In genomic region chr1:59926021-59926672, GRCm38 (mm10) we compare ENCODE assay signal across 17 mouse cellular contexts. TPM values are rescaled to one million over a fixed set of nuclear protein-coding genes. Genes with fewer than 3 reads are reported as not detected.
A peak's percentile ranks its signal among the peaks of the same experiment; 100 is the strongest.
DNase-seq lines count a peak whose midpoint lies in the region; ATAC-seq and TF ChIP-seq lines count a peak whose summit lies in the region.
"Had no signal": no experiment of that assay in that cellular context is flagged by ENCODE, and none has a peak within 500 bp of the region (broad histone marks: within the 10 kb centered on the region; RNA-seq: fewer than 3 reads in every experiment).

No protein-coding gene starts in this region.

- no peaks in the 10 kb centered on the region for H3K36me3 ChIP-seq in forebrain, embryonic 15.5 days
- no peaks in the 10 kb centered on the region for H3K36me3 ChIP-seq in forebrain, embryonic 12.5 days (replicated peaks)
- no peaks in the 10 kb centered on the region for H3K36me3 ChIP-seq in intestine, postnatal 0 days (ENCODE audit: control insufficient read depth, insufficient read depth)
- no peaks in the 10 kb centered on the region for H3K36me3 ChIP-seq in intestine, embryonic 15.5 days
- no peaks in the 10 kb centered on the region for H3K36me3 ChIP-seq in midbrain, embryonic 16.5 days (ENCODE audit: control insufficient read depth, insufficient read depth, low read length)
- no peaks in the 10 kb centered on the region for H3K36me3 ChIP-seq in midbrain, postnatal 0 days (ENCODE audit: insufficient read depth, low read length)
- H3K36me3 ChIP-seq in stomach, postnatal 0 days (ENCODE audit: control insufficient read depth, insufficient read depth, low read length): no peaks in the 10 kb centered on the region
- H3K36me3 ChIP-seq: limb, embryonic 13.5 days; neural tube, embryonic 12.5 days had no signal

- WGBS in forebrain, embryonic 15.5 days: 92% methylated on average over 3 of the region's 3 CpGs
- 87% methylated on average over 3 of the region's 3 CpGs for WGBS in forebrain, embryonic 12.5 days
- 90% methylated on average over 3 of the region's 3 CpGs for WGBS in intestine, postnatal 0 days
- WGBS in intestine, embryonic 15.5 days: 80% methylated on average over 3 of the region's 3 CpGs
- 92% methylated on average over 3 of the region's 3 CpGs for WGBS in midbrain, embryonic 16.5 days
- 98% methylated on average over 3 of the region's 3 CpGs for WGBS in midbrain, postnatal 0 days
- 92% methylated on average over 3 of the region's 3 CpGs for WGBS in stomach, postnatal 0 days

- no peak overlapping the region for H3K4me2 ChIP-seq in forebrain, embryonic 15.5 days (replicated peaks)
- H3K4me2 ChIP-seq in forebrain, embryonic 12.5 days: no peak overlapping the region
- H3K4me2 ChIP-seq in intestine, postnatal 0 days (replicated peaks; ENCODE audit: low read depth): no peak overlapping the region
- no peak overlapping the region for H3K4me2 ChIP-seq in intestine, embryonic 15.5 days (replicated peaks)
- no peak overlapping the region for H3K4me2 ChIP-seq in midbrain, embryonic 16.5 days (ENCODE audit: low read length)
- H3K4me2 ChIP-seq in midbrain, postnatal 0 days (ENCODE audit: low read depth, low read length, poor library complexity, severe bottlenecking): no peak overlapping the region
- no peak overlapping the region for H3K4me2 ChIP-seq in stomach, postnatal 0 days (replicated peaks; ENCODE audit: low read depth)
- H3K4me2 ChIP-seq: limb, embryonic 13.5 days; midbrain, embryonic 11.5 days; neural tube, embryonic 12.5 days had no signal

- H3K27me3 ChIP-seq in forebrain, embryonic 15.5 days: no peaks in the 10 kb centered on the region
- H3K27me3 ChIP-seq in forebrain, embryonic 12.5 days: no peaks in the 10 kb centered on the region
- no peaks in the 10 kb centered on the region for H3K27me3 ChIP-seq in intestine, postnatal 0 days (replicated peaks; ENCODE audit: control insufficient read depth, insufficient read depth, low read length)
- H3K27me3 ChIP-seq in intestine, embryonic 15.5 days (replicated peaks): no peaks in the 10 kb centered on the region
- H3K27me3 ChIP-seq in midbrain, embryonic 16.5 days (ENCODE audit: control insufficient read depth, insufficient read depth, low read depth, low read length): no peaks in the 10 kb centered on the region
- H3K27me3 ChIP-seq in midbrain, postnatal 0 days (ENCODE audit: insufficient read depth, low read length): no peaks in the 10 kb centered on the region
- H3K27me3 ChIP-seq in stomach, postnatal 0 days (ENCODE audit: control insufficient read depth, insufficient read depth, low read length): no peaks in the 10 kb centered on the region
- H3K27me3 ChIP-seq: limb, embryonic 13.5 days; neural tube, embryonic 12.5 days had no signal

- ATAC-seq in forebrain, embryonic 15.5 days (replicated peaks): peak; percentile 46; the same call in 1 of the 2 replicates
- no peak for ATAC-seq in forebrain, embryonic 12.5 days (ENCODE audit: low FRiP score)
- no peak for ATAC-seq in intestine, postnatal 0 days
- no peak for ATAC-seq in intestine, embryonic 15.5 days
- peak; percentile 47 for ATAC-seq in midbrain, embryonic 16.5 days
- ATAC-seq in midbrain, postnatal 0 days (ENCODE audit: low FRiP score): no peak
- peak; percentile 59; the same call in 1 of the 2 replicates for ATAC-seq in stomach, postnatal 0 days (ENCODE audit: low FRiP score, low TSS enrichment)
- no peak for ATAC-seq in megakaryocyte-erythroid progenitor cell, adult 5-6 weeks (replicated peaks; ENCODE audit: low FRiP score, low TSS enrichment, poor library complexity, severe bottlenecking)
- ATAC-seq: activated CD4-positive, CD25-positive, alpha-beta regulatory T cell, adult 4 months; CD4-positive, CD25-positive, alpha-beta regulatory T cell, adult 4 months; intestine, embryonic 16.5 days had no signal

- TF ChIP-seq CTCF in intestine, postnatal 0 days (IDR thresholded peaks at IDR 0.05; ENCODE audit: low read depth): 0 out of 2 replicates have a peak, but pooled peaks have one; percentile 2
- no peak for TF ChIP-seq CTCF in midbrain, postnatal 0 days (IDR thresholded peaks at IDR 0.05)
- no peak for TF ChIP-seq CTCF in stomach, postnatal 0 days (IDR thresholded peaks at IDR 0.05; ENCODE audit: low read depth)

- H3K27ac ChIP-seq in forebrain, embryonic 15.5 days (replicated peaks): no peak overlapping the region
- H3K27ac ChIP-seq in forebrain, embryonic 12.5 days: no peak overlapping the region
- H3K27ac ChIP-seq in intestine, postnatal 0 days (ENCODE audit: low read depth, low read length): no peak overlapping the region
- H3K27ac ChIP-seq in intestine, embryonic 15.5 days: no peak overlapping the region
- no peak overlapping the region for H3K27ac ChIP-seq in midbrain, embryonic 16.5 days (ENCODE audit: low read length)
- no peak overlapping the region for H3K27ac ChIP-seq in midbrain, postnatal 0 days (ENCODE audit: low read depth, low read length)
- H3K27ac ChIP-seq in stomach, postnatal 0 days (replicated peaks): no peak overlapping the region
- H3K27ac ChIP-seq: limb, embryonic 13.5 days; neural tube, embryonic 12.5 days had no signal

- H3K9me3 ChIP-seq in forebrain, embryonic 15.5 days: no peaks in the 10 kb centered on the region
- H3K9me3 ChIP-seq in forebrain, embryonic 12.5 days: no peaks in the 10 kb centered on the region
- H3K9me3 ChIP-seq in intestine, postnatal 0 days (ENCODE audit: control insufficient read depth): no peaks in the 10 kb centered on the region
- H3K9me3 ChIP-seq in intestine, embryonic 15.5 days: no peaks in the 10 kb centered on the region
- no peaks in the 10 kb centered on the region for H3K9me3 ChIP-seq in midbrain, embryonic 16.5 days (replicated peaks; ENCODE audit: control insufficient read depth, low read length, poor library complexity, severe bottlenecking)
- no peaks in the 10 kb centered on the region for H3K9me3 ChIP-seq in midbrain, postnatal 0 days (ENCODE audit: low read length)
- H3K9me3 ChIP-seq in stomach, postnatal 0 days (ENCODE audit: control insufficient read depth, low read length): no peaks in the 10 kb centered on the region
- H3K9me3 ChIP-seq: limb, embryonic 13.5 days; neural tube, embryonic 12.5 days had no signal

- DNase-seq in midbrain, postnatal 0 days (ENCODE audit: low spot score): no peak
- DNase-seq in stomach, postnatal 0 days (ENCODE audit: low spot score): no peak
- DNase-seq: gastrocnemius, postnatal 25 days; lung, adult 2 months; thymus, postnatal 25 days had no signal

- H3K9ac ChIP-seq in forebrain, embryonic 15.5 days (replicated peaks): no peak overlapping the region
- H3K9ac ChIP-seq in forebrain, embryonic 12.5 days: no peak overlapping the region
- no peak overlapping the region for H3K9ac ChIP-seq in intestine, postnatal 0 days (ENCODE audit: low read depth, low read length)
- no peak overlapping the region for H3K9ac ChIP-seq in intestine, embryonic 15.5 days
- no peak overlapping the region for H3K9ac ChIP-seq in midbrain, embryonic 16.5 days (ENCODE audit: low read depth, low read length)
- H3K9ac ChIP-seq in midbrain, postnatal 0 days (replicated peaks; ENCODE audit: low read length, poor library complexity, severe bottlenecking): no peak overlapping the region
- no peak overlapping the region for H3K9ac ChIP-seq in stomach, postnatal 0 days (ENCODE audit: low read length)
- H3K9ac ChIP-seq: limb, embryonic 13.5 days; neural tube, embryonic 12.5 days had no signal

- no peak overlapping the region for H3K4me3 ChIP-seq in forebrain, embryonic 15.5 days
- no peak overlapping the region for H3K4me3 ChIP-seq in forebrain, embryonic 12.5 days (replicated peaks)
- no peak overlapping the region for H3K4me3 ChIP-seq in intestine, postnatal 0 days (ENCODE audit: low read depth, low read length)
- H3K4me3 ChIP-seq in intestine, embryonic 15.5 days (replicated peaks): no peak overlapping the region
- no peak overlapping the region for H3K4me3 ChIP-seq in midbrain, embryonic 16.5 days (ENCODE audit: low read depth, low read length)
- H3K4me3 ChIP-seq in midbrain, postnatal 0 days (ENCODE audit: low read depth, low read length): no peak overlapping the region
- H3K4me3 ChIP-seq in stomach, postnatal 0 days (ENCODE audit: low read depth, low read length): no peak overlapping the region
- H3K4me3 ChIP-seq: limb, embryonic 13.5 days; neural tube, embryonic 12.5 days had no signal

- TF ChIP-seq EP300 in stomach, postnatal 0 days (optimal IDR thresholded peaks at IDR 0.05): no peak

- peaks cover 5% of the 10 kb centered on the region; the same call in 1 of the 2 replicates for H3K4me1 ChIP-seq in forebrain, embryonic 15.5 days
- no peaks in the 10 kb centered on the region for H3K4me1 ChIP-seq in forebrain, embryonic 12.5 days
- H3K4me1 ChIP-seq in intestine, postnatal 0 days (replicated peaks; ENCODE audit: control insufficient read depth, insufficient read depth, low read length): no peaks in the 10 kb centered on the region
- H3K4me1 ChIP-seq in intestine, embryonic 15.5 days (replicated peaks): no peaks in the 10 kb centered on the region
- H3K4me1 ChIP-seq in midbrain, embryonic 16.5 days (ENCODE audit: control insufficient read depth, insufficient read depth, low read length): no peaks in the 10 kb centered on the region
- no peaks in the 10 kb centered on the region for H3K4me1 ChIP-seq in midbrain, postnatal 0 days (ENCODE audit: insufficient read depth, low read length)
- H3K4me1 ChIP-seq in stomach, postnatal 0 days (replicated peaks; ENCODE audit: control insufficient read depth, insufficient read depth): no peaks in the 10 kb centered on the region
- H3K4me1 ChIP-seq: limb, embryonic 13.5 days had no signal

RNA-seq across cellular contexts. Expression of gene Fam117b, which starts 13.3 kb away (rescaled TPM):
- 28.9 and 30.1 TPM in 2 replicates for polyA plus RNA-seq in forebrain, embryonic 15.5 days (2015; fragmentation: Nextera tagmentation; extraction: Ambion mirVana)
- 23.4 and 25.0 TPM in 2 replicates for polyA plus RNA-seq in forebrain, embryonic 12.5 days (2016; fragmentation: Nextera tagmentation; extraction: Ambion mirVana)
- polyA plus RNA-seq in intestine, postnatal 0 days (2015; fragmentation: Nextera tagmentation; extraction: Ambion mirVana): 3.6 and 3.7 TPM in 2 replicates
- polyA plus RNA-seq in intestine, embryonic 15.5 days (2015; fragmentation: Nextera tagmentation; extraction: Ambion mirVana): 6.6 and 7.8 TPM in 2 replicates
- 45.2 and 45.3 TPM in 2 replicates for polyA plus RNA-seq in midbrain, embryonic 16.5 days (2015; fragmentation: Nextera tagmentation; extraction: Ambion mirVana)
- total RNA-seq in midbrain, postnatal 0 days (2014; rRNA removed): 74.0 and 99.4 TPM in 2 replicates
- polyA plus RNA-seq in midbrain, postnatal 0 days (2015; fragmentation: Nextera tagmentation; extraction: Ambion mirVana): 37.0 and 43.7 TPM in 2 replicates
- 4.1 and 4.3 TPM in 2 replicates for polyA plus RNA-seq in stomach, postnatal 0 days (2015; fragmentation: Nextera tagmentation; extraction: Ambion mirVana)
- 22.3 and 32.0 TPM in 2 replicates for total RNA-seq in megakaryocyte-erythroid progenitor cell, adult 5-6 weeks (2014; fragmentation: Nextera tagmentation)
- 30.0 and 32.6 TPM in 2 replicates for total RNA-seq in megakaryocyte-erythroid progenitor cell, adult 5-6 weeks (2017)

Comparison
In these comparisons a context has a peak if more than half of its experiments do, and no peak if none do; other contexts are left out.
1. ATAC-seq: peak in forebrain, embryonic 15.5 days (single experiment), midbrain, embryonic 16.5 days (single experiment) and stomach, postnatal 0 days (single experiment); none in forebrain, embryonic 12.5 days (single experiment), intestine, postnatal 0 days (single experiment), intestine, embryonic 15.5 days (single experiment), midbrain, postnatal 0 days (single experiment) and megakaryocyte-erythroid progenitor cell, adult 5-6 weeks (single experiment).